Mouse (Mus musculus): ENCODE results near the gene Pank2. TPM values are rescaled to one million over a fixed set of nuclear protein-coding genes. Genes with fewer than 3 reads are reported as not detected.

The Pank2 gene
- polyA plus RNA-seq, 1 experiment from 2014 or later = 37.1 TPM

- Histone ChIP-seq H3K4me3 (no peak overlapping the region), H3K36me3 (no peaks in the 10 kb centered on the region), H3K27ac (ENCODE audit: poor library complexity, severe bottlenecking) (no peak overlapping the region), H3K4me1 (replicated peaks) (peaks cover 4% of the 10 kb centered on the region; the same call in 1 of the 2 replicates), H3K4me2 (no peak overlapping the region), H3K27me3 (replicated peaks) (no peaks in the 10 kb centered on the region), H3K9ac (no peak overlapping the region), H3K9me3 (replicated peaks) (no peaks in the 10 kb centered on the region)
- 85% methylated on average over 1 of the region's 1 CpGs for WGBS
- no peak for ATAC-seq (ENCODE audit: insufficient number of reproducible peaks, low FRiP score)
These were observed 66.7 kb downstream of the Pank2 start for GRCm38 (mm10) chr2:131328981-131329380.

GRCm38 (mm10) chr2:131330548-131330947 is 68.3 kb downstream of the Pank2 start:
- Histone ChIP-seq H3K27ac (ENCODE audit: poor library complexity, severe bottlenecking) (no peak overlapping the region), H3K4me1 (replicated peaks) (peaks cover 4% of the 10 kb centered on the region; the same call in 1 of the 2 replicates), H3K27me3 (replicated peaks) (no peaks in the 10 kb centered on the region), H3K4me2 (no peak overlapping the region), H3K9me3 (replicated peaks) (no peaks in the 10 kb centered on the region), H3K4me3 (no peak overlapping the region), H3K36me3 (no peaks in the 10 kb centered on the region), H3K9ac (no peak overlapping the region)
- 69% methylated on average over 3 of the region's 3 CpGs for WGBS
- no peak for ATAC-seq (ENCODE audit: insufficient number of reproducible peaks, low FRiP score)

- no peaks in the 10 kb centered on the region for H3K4me1 ChIP-seq (replicated peaks)
- no peak overlapping the region for H3K27ac ChIP-seq (ENCODE audit: poor library complexity, severe bottlenecking)
- WGBS = 77% methylated on average over 6 of the region's 6 CpGs
- no peak overlapping the region for H3K4me2 ChIP-seq
- no peaks in the 10 kb centered on the region for H3K9me3 ChIP-seq (replicated peaks)
- H3K27me3 ChIP-seq (replicated peaks) = no peaks in the 10 kb centered on the region
- no peak overlapping the region for H3K4me3 ChIP-seq
- no peak for ATAC-seq (ENCODE audit: insufficient number of reproducible peaks, low FRiP score)
- H3K9ac ChIP-seq = no peak overlapping the region
- H3K36me3 ChIP-seq = no peaks in the 10 kb centered on the region
These were observed 75.3 kb downstream of the Pank2 start for GRCm38 (mm10) chr2:131337602-131338001.

DNA sequence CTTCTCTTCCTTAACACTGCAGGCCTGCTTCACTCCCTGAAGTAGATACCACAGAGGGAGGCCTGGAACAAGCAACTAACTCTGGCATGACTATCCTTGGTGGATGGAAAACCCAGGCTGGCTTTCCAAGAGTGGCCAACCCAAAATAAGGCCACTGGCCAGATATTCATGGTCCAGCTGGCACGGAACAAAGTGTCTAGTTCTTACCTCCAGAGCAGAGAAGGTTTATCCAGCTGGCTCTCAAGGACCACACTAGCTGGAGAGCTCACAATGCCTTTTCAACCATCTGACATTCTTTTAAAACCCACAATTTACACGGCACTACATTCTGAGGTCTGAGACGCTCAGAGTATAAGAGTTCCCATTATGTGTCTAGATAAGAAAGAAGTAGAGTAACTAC is 82.2 kb downstream of the Pank2 start:
- WGBS = 71% methylated on average over 3 of the region's 3 CpGs
- H3K27me3 ChIP-seq (replicated peaks) = no peaks in the 10 kb centered on the region

GRCm38 (mm10) chr2:131345556-131345955 is 83.3 kb downstream of the Pank2 start:
- no peak for ATAC-seq (ENCODE audit: insufficient number of reproducible peaks, low FRiP score)
- Histone ChIP-seq H3K9me3 (replicated peaks) (no peaks in the 10 kb centered on the region), H3K27me3 (replicated peaks) (no peaks in the 10 kb centered on the region), H3K27ac (ENCODE audit: poor library complexity, severe bottlenecking) (no peak overlapping the region), H3K36me3 (no peaks in the 10 kb centered on the region), H3K4me1 (replicated peaks) (peaks cover 8% of the 10 kb centered on the region; the same call in 1 of the 2 replicates), H3K9ac (no peak overlapping the region), H3K4me3 (no peak overlapping the region), H3K4me2 (no peak overlapping the region)
- WGBS = 63% methylated on average over 3 of the region's 3 CpGs

More for the DNA sequence above, 82.2 kb downstream of the Pank2 start:
- Histone ChIP-seq H3K9ac (no peak overlapping the region), H3K4me2 (no peak overlapping the region), H3K4me1 (replicated peaks) (peaks cover 8% of the 10 kb centered on the region; the same call in 1 of the 2 replicates), H3K36me3 (no peaks in the 10 kb centered on the region), H3K9me3 (replicated peaks) (no peaks in the 10 kb centered on the region), H3K27ac (ENCODE audit: poor library complexity, severe bottlenecking) (no peak overlapping the region), H3K4me3 (no peak overlapping the region)
- no peak for ATAC-seq (ENCODE audit: insufficient number of reproducible peaks, low FRiP score)

Small RNAs within 50 kb of the gene (microRNA-seq; reads per million reads assigned to microRNA genes)
- gene Mir103-2 = 72.4 reads per million, percentile 49 among the genes with 10 or more reads in this experiment

Other genes starting within 250 kb of the Pank2 start
- gene Gfra4, start 219.4 kb upstream of the Pank2 start, polyA plus RNA-seq (2016; fragmentation: Nextera tagmentation; extraction: Ambion mirVana) = 3.3 and 3.8 TPM in 2 replicates
- 9.8 and 12.0 TPM in 2 replicates for gene Adam33, start 198.7 kb upstream of the Pank2 start, polyA plus RNA-seq (2016; fragmentation: Nextera tagmentation; extraction: Ambion mirVana)
- 0.08 and 0.14 TPM in 2 replicates for gene Siglec1, start 175.7 kb upstream of the Pank2 start, polyA plus RNA-seq (2016; fragmentation: Nextera tagmentation; extraction: Ambion mirVana)
- gene Hspa12b, start 135.2 kb upstream of the Pank2 start, polyA plus RNA-seq (2016; fragmentation: Nextera tagmentation; extraction: Ambion mirVana) = 8.7 and 8.9 TPM in 2 replicates
- gene Gm11037, start 129.0 kb upstream of the Pank2 start, polyA plus RNA-seq (2016; fragmentation: Nextera tagmentation; extraction: Ambion mirVana) = not detected in 2 replicates
- 69.2 and 69.6 TPM in 2 replicates for gene 1700037H04Rik, start 102.4 kb upstream of the Pank2 start, polyA plus RNA-seq (2016; fragmentation: Nextera tagmentation; extraction: Ambion mirVana)
- 6.9 and 7.2 TPM in 2 replicates for gene Cenpb, start 82.4 kb upstream of the Pank2 start, polyA plus RNA-seq (2016; fragmentation: Nextera tagmentation; extraction: Ambion mirVana)
- gene Cdc25b, start 75.5 kb upstream of the Pank2 start, polyA plus RNA-seq (2016; fragmentation: Nextera tagmentation; extraction: Ambion mirVana) = 38.7 and 39.1 TPM in 2 replicates
- gene Spef1, start 75.2 kb upstream of the Pank2 start, polyA plus RNA-seq (2016; fragmentation: Nextera tagmentation; extraction: Ambion mirVana) = 1.2 and 1.3 TPM in 2 replicates
- 30.1 and 32.0 TPM in 2 replicates for gene Ap5s1, start 55.4 kb upstream of the Pank2 start, polyA plus RNA-seq (2016; fragmentation: Nextera tagmentation; extraction: Ambion mirVana)
- 20.3 and 20.6 TPM in 2 replicates for gene Mavs, start 28.4 kb upstream of the Pank2 start, polyA plus RNA-seq (2016; fragmentation: Nextera tagmentation; extraction: Ambion mirVana)
- 2.6 and 2.8 TPM in 2 replicates for gene Rnf24, start 90.4 kb downstream of the Pank2 start, polyA plus RNA-seq (2016; fragmentation: Nextera tagmentation; extraction: Ambion mirVana)
- 21.0 and 21.3 TPM in 2 replicates for gene Smox, start 229.0 kb downstream of the Pank2 start, polyA plus RNA-seq (2016; fragmentation: Nextera tagmentation; extraction: Ambion mirVana)

All from heart, embryonic 12.5 days (tissue).